Mouse (Mus musculus) MEL (cell line): ENCODE results near the gene Tmem206. TPM values are rescaled to one million over a fixed set of nuclear protein-coding genes. Genes with fewer than 3 reads are reported as not detected.
A peak's percentile ranks its signal among the peaks of the same experiment; 100 is the strongest.

Experiments
- DNase-seq: peaks from one replicate; pipeline ENCODE4 v3.0.0; 2011; ENCODE audit warnings: low read depth, low spot score
- H3K27ac ChIP-seq: 2 replicates; pipeline ENCODE4 v1.5.1; 2012; ENCODE audit warnings: low read depth, mild to moderate bottlenecking, control low read depth, low read length, moderate library complexity; ENCODE audit not compliant: control insufficient read depth
- H3K27me3 ChIP-seq, 2 experiments: fragments of 150-350 bp in 1 of 2; sonication (generic) in 1 of 2; 2 replicates each; pipeline ENCODE4 v1.6.1; 2012; ENCODE audit warnings: low read length in 2 of 2, mild to moderate bottlenecking in 2 of 2, improper control_type of control experiment in 1 of 2, moderate library complexity in 1 of 2; ENCODE audit not compliant: insufficient read depth in 2 of 2, control insufficient read depth in 1 of 2
- H3K36me3 ChIP-seq, 2 experiments: 2 replicates each; pipeline ENCODE4 v1.6.1; 2012 to 2014; ENCODE audit warnings: low read length in 2 of 2, improper control_type of control experiment in 1 of 2, inconsistent platforms in 1 of 2, mild to moderate bottlenecking in 1 of 2; ENCODE audit not compliant: insufficient read depth in 2 of 2, control insufficient read depth in 1 of 2
- H3K4me1 ChIP-seq, 2 experiments: fragments of 150-350 bp in 1 of 2; sonication (generic) in 1 of 2; 2 replicates each; pipeline ENCODE4 v1.6.1; 2012; ENCODE audit warnings: low read length in 2 of 2, improper control_type of control experiment in 1 of 2, mild to moderate bottlenecking in 1 of 2; ENCODE audit not compliant: insufficient read depth in 2 of 2, control insufficient read depth in 1 of 2
- H3K4me3 ChIP-seq, 2 experiments: fragments of 150-350 bp in 1 of 2; sonication (generic) in 1 of 2; 2 replicates each; pipeline ENCODE4 v1.5.1; 2012; ENCODE audit warnings: low read depth in 2 of 2, low read length in 2 of 2, mild to moderate bottlenecking in 2 of 2, moderate library complexity in 2 of 2, control low read depth in 1 of 2, improper control_type of control experiment in 1 of 2; ENCODE audit not compliant: control insufficient read depth in 1 of 2, insufficient read depth in 1 of 2
- H3K79me2 ChIP-seq: 2 replicates; pipeline ENCODE4 v1.6.1; 2012; ENCODE audit warnings: mild to moderate bottlenecking, low read length, moderate library complexity; ENCODE audit not compliant: control insufficient read depth, poor library complexity, insufficient read depth
- H3K9ac ChIP-seq: 2 replicates; pipeline ENCODE4 v1.6.1; 2012; ENCODE audit warnings: low read depth, mild to moderate bottlenecking, control low read depth, low read length, moderate library complexity; ENCODE audit not compliant: control insufficient read depth, poor library complexity, severe bottlenecking
- H3K9me3 ChIP-seq: fragments of 150-350 bp; sonication (generic); replicated peaks from 2 replicates; pipeline ENCODE4 v1.6.1; 2012; ENCODE audit warnings: mild to moderate bottlenecking, low read length, improper control_type of control experiment, moderate library complexity; ENCODE audit not compliant: insufficient read depth
- CHD1 ChIP-seq: IDR thresholded peaks from 2 replicates; pipeline ENCODE4 v1.6.1; 2012; ENCODE audit warnings: low read depth, mild to moderate bottlenecking, inconsistent platforms, low read length, improper control_type of control experiment
- CHD2 ChIP-seq: IDR thresholded peaks from 2 replicates; pipeline ENCODE4 v1.6.1; 2011; ENCODE audit warnings: low read length, improper control_type of control experiment
- CTCF ChIP-seq, 3 experiments: IDR thresholded peaks in 2 of 3; conservative IDR thresholded peaks in 1 of 3; 2 replicates each; pipeline ENCODE4 v1.5.1; 2011 to 2012; ENCODE audit warnings: low read length in 3 of 3, low read depth in 2 of 3, mild to moderate bottlenecking in 2 of 3, improper control_type of control experiment in 1 of 3, inconsistent platforms in 1 of 3, mixed read lengths in 1 of 3, moderate library complexity in 1 of 3; ENCODE audit not compliant: control insufficient read depth in 1 of 3, insufficient read depth in 1 of 3, poor library complexity in 1 of 3, severe bottlenecking in 1 of 3
- E2F4 ChIP-seq: IDR thresholded peaks from 2 replicates; pipeline ENCODE4 v1.6.1; 2011; ENCODE audit warnings: low read depth, low read length, improper control_type of control experiment, borderline replicate concordance
- ELF1 ChIP-seq: IDR thresholded peaks from 2 replicates; pipeline ENCODE4 v1.6.1; 2014; ENCODE audit warnings: low read depth, mild to moderate bottlenecking, inconsistent platforms, low read length, improper control_type of control experiment, moderate library complexity
- EP300 ChIP-seq, 2 experiments: IDR thresholded peaks; 2 replicates each; pipeline ENCODE4 v1.6.1; 2011; ENCODE audit warnings: improper control_type of control experiment in 2 of 2, low read length in 2 of 2, low read depth in 1 of 2, mild to moderate bottlenecking in 1 of 2
- ETS1 ChIP-seq: IDR thresholded peaks from 2 replicates; pipeline ENCODE4 v1.6.1; 2012; ENCODE audit warnings: low read depth, mild to moderate bottlenecking, inconsistent platforms, low read length, improper control_type of control experiment, moderate library complexity
- GABPA ChIP-seq: IDR thresholded peaks from 2 replicates; pipeline ENCODE4 v1.6.1; 2012; ENCODE audit warnings: low read depth, mild to moderate bottlenecking, inconsistent platforms, low read length, improper control_type of control experiment, moderate library complexity
- HCFC1 ChIP-seq: IDR thresholded peaks from 2 replicates; pipeline ENCODE4 v1.6.1; 2012; ENCODE audit warnings: low read depth, mild to moderate bottlenecking, inconsistent platforms, low read length, improper control_type of control experiment, moderate library complexity
- KAT2A ChIP-seq: conservative IDR thresholded peaks from 2 replicates; pipeline ENCODE4 v1.6.1; 2012; ENCODE audit warnings: low read depth, low read length, improper control_type of control experiment, inconsistent platforms
- MAX ChIP-seq: IDR thresholded peaks from 2 replicates; pipeline ENCODE4 v1.6.1; 2011; ENCODE audit warnings: low read length, improper control_type of control experiment
- MXI1 ChIP-seq: IDR thresholded peaks from 2 replicates; pipeline ENCODE4 v1.6.1; 2011; ENCODE audit warnings: mild to moderate bottlenecking, low read depth, low read length, improper control_type of control experiment
- NELFE ChIP-seq: IDR thresholded peaks from 2 replicates; pipeline ENCODE4 v1.6.1; 2011; ENCODE audit warnings: low read depth, low read length, improper control_type of control experiment
- POLR2A ChIP-seq, 2 experiments: IDR thresholded peaks; 2 replicates each; pipeline ENCODE4 v1.6.1; 2011 to 2012; ENCODE audit warnings: low read length in 2 of 2, mild to moderate bottlenecking in 2 of 2, control low read depth in 1 of 2, improper control_type of control experiment in 1 of 2, low read depth in 1 of 2, moderate library complexity in 1 of 2; ENCODE audit not compliant: control insufficient read depth in 1 of 2, insufficient read depth in 1 of 2, poor library complexity in 1 of 2
- POLR2AphosphoS5 ChIP-seq: IDR thresholded peaks from 2 replicates; pipeline ENCODE4 v1.6.1; 2012; ENCODE audit warnings: low read depth, borderline replicate concordance, mild to moderate bottlenecking, inconsistent platforms, low read length, moderate library complexity, mixed read lengths
- SIN3A ChIP-seq: IDR thresholded peaks from 2 replicates; pipeline ENCODE4 v1.6.1; 2012; ENCODE audit warnings: low read length, improper control_type of control experiment, inconsistent platforms
- TBP ChIP-seq: IDR thresholded peaks from 2 replicates; pipeline ENCODE4 v1.8.0; 2011; ENCODE audit warnings: low read depth, low read length, improper control_type of control experiment
- UBTF ChIP-seq: IDR thresholded peaks from 2 replicates; pipeline ENCODE4 v1.6.1; 2012; ENCODE audit warnings: low read depth, mild to moderate bottlenecking, inconsistent platforms, low read length, improper control_type of control experiment, moderate library complexity, borderline replicate concordance; ENCODE audit not compliant: insufficient read depth
- USF1 ChIP-seq: IDR thresholded peaks from 2 replicates; pipeline ENCODE4 v1.6.1; 2014; ENCODE audit warnings: low read depth, mild to moderate bottlenecking, inconsistent platforms, low read length, improper control_type of control experiment, moderate library complexity
- ZC3H11A ChIP-seq: IDR thresholded peaks from 2 replicates; pipeline ENCODE4 v1.6.1; 2012; ENCODE audit warnings: low read depth, mild to moderate bottlenecking, inconsistent platforms, low read length, improper control_type of control experiment
- ZKSCAN1 ChIP-seq: IDR thresholded peaks from 2 replicates; pipeline ENCODE4 v1.6.1; 2012; ENCODE audit warnings: low read depth, mild to moderate bottlenecking, inconsistent platforms, low read length, improper control_type of control experiment, moderate library complexity
- ZMIZ1 ChIP-seq: IDR thresholded peaks from 2 replicates; pipeline ENCODE4 v1.6.1; 2012; ENCODE audit warnings: low read depth, mild to moderate bottlenecking, inconsistent platforms, low read length, improper control_type of control experiment, moderate library complexity
- polyA plus RNA-seq, 2 experiments: library from polyadenylated mRNA; stranded (reverse) in 1 of 2; unstranded in 1 of 2; fragments of >175 nt in 1 of 2; fragments of >200 nt in 1 of 2; gene quantifications; 2 replicates each; pipeline versions ENCODE4 v1.2.1 to v1.2.4; 2012; ENCODE audit warnings: low replicate concordance in 2 of 2, low read depth in 1 of 2; ENCODE audit not compliant: insufficient read length in 2 of 2, insufficient read depth in 1 of 2, missing spikeins in 1 of 2
- total RNA-seq: library from RNA; depleted of rRNA; stranded (reverse); fragments of 300-350 nt; gene quantifications from 2 replicates; pipeline ENCODE4 v1.2.3, GENCODE M21; 2012

Gene Tmem206
- total and polyA plus RNA-seq, 3 experiments, result 14.3 to 16.2 TPM; not detected in 1

DNA sequence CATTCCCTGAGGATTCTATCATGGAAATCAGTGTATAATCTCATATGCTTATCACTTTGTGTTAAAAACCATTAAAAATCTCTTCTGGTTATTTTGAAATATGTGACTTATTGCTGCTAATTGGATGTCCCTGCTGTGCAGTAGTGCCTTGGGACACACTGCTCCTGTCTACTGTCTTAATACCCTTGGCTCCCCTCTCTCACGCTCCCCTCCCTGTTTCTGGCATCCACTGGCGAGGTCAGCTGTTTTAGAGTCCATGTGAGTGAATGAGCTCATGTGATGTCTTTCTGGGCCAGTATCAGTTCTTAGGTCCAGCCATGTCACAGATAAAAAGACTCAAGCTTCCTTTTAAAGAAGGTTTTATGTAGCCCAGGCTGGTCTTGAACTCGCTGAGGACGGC is 4.6 kb downstream of the Tmem206 start:
- H3K9ac ChIP-seq, result no peak overlapping the region
- no peak overlapping the region for H3K27ac ChIP-seq
- TF ChIP-seq GABPA, result no peak
- no peak for TF ChIP-seq USF1
- TF ChIP-seq ZKSCAN1, result no peak
- TF ChIP-seq MAX, result no peak
- no peak for TF ChIP-seq UBTF
- no peak for TF ChIP-seq E2F4
- no peak for TF ChIP-seq POLR2AphosphoS5
- TF ChIP-seq MXI1, result no peak
- peaks cover 9 to 16% of the 10 kb centered on the region in 2 experiments for H3K36me3 ChIP-seq
- H3K27me3 ChIP-seq, result no peaks in the 10 kb centered on the region
- peaks cover 8 to 23% of the 10 kb centered on the region in 2 experiments for H3K4me1 ChIP-seq
- H3K4me3 ChIP-seq, result no peak overlapping the region
- peaks cover 18% of the 10 kb centered on the region for H3K79me2 ChIP-seq
- DNase-seq, result no peak
- no peaks in the 10 kb centered on the region for H3K9me3 ChIP-seq

DNA sequence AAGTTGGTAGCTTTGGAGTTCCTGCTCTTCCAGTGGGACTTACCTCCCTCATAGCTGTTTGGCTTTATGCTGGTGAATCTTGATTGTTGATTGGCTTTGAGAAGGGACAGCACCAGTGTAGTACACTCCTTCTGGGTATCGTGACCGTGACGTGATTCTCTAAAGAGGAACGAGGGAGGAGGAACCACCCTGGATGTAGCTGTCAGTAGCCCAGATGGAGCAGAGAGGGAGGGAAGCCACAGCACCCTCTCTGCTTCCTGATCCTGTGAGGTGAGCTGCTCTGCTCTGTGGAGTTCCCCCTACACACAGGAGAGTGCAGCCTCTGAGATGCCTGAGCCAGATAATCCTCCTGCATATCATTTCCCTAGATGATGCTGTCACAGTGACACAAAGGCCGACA is 8.8 kb downstream of the Tmem206 start:
- no peaks in the 10 kb centered on the region for H3K79me2 ChIP-seq
- H3K4me3 ChIP-seq, result no peak overlapping the region
- H3K9ac ChIP-seq, result no peak overlapping the region
- TF ChIP-seq ZC3H11A (no peak), CHD1 (no peak), NELFE (no peak), SIN3A (no peak), POLR2A (IDR thresholded peaks at IDR 0.05; ENCODE audit: control insufficient read depth in 1 of 2, insufficient read depth in 1 of 2, low read depth in 1 of 2, low read length in 2 of 2, poor library complexity in 1 of 2) (no peak), TBP (no peak), ZMIZ1 (no peak), ELF1 (no peak), ETS1 (no peak), CTCF (IDR thresholded peaks at IDR 0.05 in 2 of 3, conservative IDR thresholded peaks at IDR 0.05 in 1 of 3; ENCODE audit: control insufficient read depth in 1 of 3, insufficient read depth in 1 of 3, low read depth in 2 of 3, low read length in 3 of 3, poor library complexity in 1 of 3, severe bottlenecking in 1 of 3) (no peak), E2F4 (no peak), EP300 (IDR thresholded peaks at IDR 0.05; ENCODE audit: low read depth in 1 of 2, low read length in 2 of 2) (no peak), HCFC1 (no peak), UBTF (no peak), KAT2A (no peak), CHD2 (no peak), GABPA (no peak)
- peak; percentile 30 for DNase-seq
- no peak overlapping the region for H3K27ac ChIP-seq
- H3K36me3 ChIP-seq, result peaks cover 0 to 11% of the 10 kb centered on the region in 2 experiments; a peak in 2 of 4 replicates
- H3K4me1 ChIP-seq, result no peaks in the 10 kb centered on the region
- H3K27me3 ChIP-seq, result no peaks in the 10 kb centered on the region
- no peaks in the 10 kb centered on the region for H3K9me3 ChIP-seq
